ENCODE assay signal across 8 mouse cellular contexts in genomic region chr2:165367047-165367520, GRCm38 (mm10). TPM values are rescaled to one million over a fixed set of nuclear protein-coding genes. Genes with fewer than 3 reads are reported as not detected.
DNase-seq lines count a peak whose midpoint lies in the region; ATAC-seq and TF ChIP-seq lines count a peak whose summit lies in the region.

No protein-coding gene starts in this region.

- TF ChIP-seq EP300 in lung, postnatal 0 days (IDR thresholded peaks at IDR 0.05): no peak

- peak overlapping the region; percentile 22 for H3K4me2 ChIP-seq in forebrain, embryonic 16.5 days (ENCODE audit: low read length)
- peak overlapping the region; percentile 14; the same call in 1 of the 2 replicates for H3K4me2 ChIP-seq in lung, postnatal 0 days (replicated peaks; ENCODE audit: low read depth, low read length)

- no peak overlapping the region for H3K27ac ChIP-seq in forebrain, embryonic 16.5 days (ENCODE audit: low read length)
- H3K27ac ChIP-seq in lung, postnatal 0 days (ENCODE audit: low read length): no peak overlapping the region
- H3K27ac ChIP-seq in small intestine, adult 2 months (ENCODE audit: insufficient read depth, low read depth, low read length): no peak overlapping the region

- H3K27me3 ChIP-seq in forebrain, embryonic 16.5 days (replicated peaks; ENCODE audit: control insufficient read depth, insufficient read depth, low read length): no peaks in the 10 kb centered on the region
- 0 out of 2 replicates have a peak, but pooled peaks cover 3% of the 10 kb centered on the region for H3K27me3 ChIP-seq in lung, postnatal 0 days (replicated peaks; ENCODE audit: insufficient read depth, low read length)
- H3K27me3 ChIP-seq in small intestine, adult 2 months (ENCODE audit: control insufficient read depth, insufficient read depth, low read length): peaks cover 11% of the 10 kb centered on the region

- TF ChIP-seq POLR2A in small intestine, adult 2 months (IDR thresholded peaks at IDR 0.05; ENCODE audit: low read depth, low read length): no peak

- no peak overlapping the region for H3K4me3 ChIP-seq in forebrain, embryonic 16.5 days (replicated peaks; ENCODE audit: low read length)
- H3K4me3 ChIP-seq in lung, postnatal 0 days (ENCODE audit: low read depth, low read length): no peak overlapping the region
- peak overlapping the region; percentile 37; the same call in 1 of the 2 replicates for H3K4me3 ChIP-seq in small intestine, adult 2 months (ENCODE audit: low read depth, low read length)

- no peaks in the 10 kb centered on the region for H3K9me3 ChIP-seq in forebrain, embryonic 16.5 days (ENCODE audit: control insufficient read depth, low read length)
- H3K9me3 ChIP-seq in lung, postnatal 0 days (ENCODE audit: low read length): no peaks in the 10 kb centered on the region

- no peak for TF ChIP-seq CTCF in lung, postnatal 0 days (IDR thresholded peaks at IDR 0.05)
- no peak for TF ChIP-seq CTCF in small intestine, adult 2 months (IDR thresholded peaks at IDR 0.05; ENCODE audit: extremely low read depth, insufficient read length, insufficient replicate concordance, low read depth, low read length)

- WGBS in forebrain, embryonic 16.5 days: 4% methylated on average over 5 of the region's 8 CpGs
- WGBS in lung, postnatal 0 days: 7% methylated on average over 5 of the region's 8 CpGs
- under 1% methylated on average over 6 of the region's 8 CpGs for WGBS in small intestine, adult 2 months

- ATAC-seq in forebrain, embryonic 16.5 days: no peak
- ATAC-seq in lung, postnatal 0 days: peak; percentile 84

- H3K4me1 ChIP-seq in forebrain, embryonic 16.5 days (replicated peaks; ENCODE audit: control insufficient read depth, insufficient read depth, low read length): peaks cover 18% of the 10 kb centered on the region
- H3K4me1 ChIP-seq in lung, postnatal 0 days (ENCODE audit: insufficient read depth, low read depth, low read length): peaks cover 8% of the 10 kb centered on the region; the same call in 1 of the 2 replicates
- peaks cover 2% of the 10 kb centered on the region for H3K4me1 ChIP-seq in small intestine, adult 2 months (ENCODE audit: control insufficient read depth, insufficient read depth, insufficient read length, low read length)

- no peak overlapping the region for H3K9ac ChIP-seq in forebrain, embryonic 16.5 days (replicated peaks; ENCODE audit: low read depth, low read length)
- no peak overlapping the region for H3K9ac ChIP-seq in lung, postnatal 0 days (replicated peaks; ENCODE audit: low read depth)

- H3K36me3 ChIP-seq in forebrain, embryonic 16.5 days (ENCODE audit: control insufficient read depth, insufficient read depth): no peaks in the 10 kb centered on the region
- no peaks in the 10 kb centered on the region for H3K36me3 ChIP-seq in lung, postnatal 0 days (ENCODE audit: insufficient read depth, low read length)
- no peaks in the 10 kb centered on the region for H3K36me3 ChIP-seq in small intestine, adult 2 months (ENCODE audit: control insufficient read depth, insufficient read depth, low read length)

- DNase-seq in thymus, postnatal 14 days: peak; percentile 11
- no peak for DNase-seq in thymus, postnatal 0 days (ENCODE audit: low spot score)
- peak; percentile 79 for DNase-seq in kidney, adult 9 months
- DNase-seq in lung, postnatal 0 days (ENCODE audit: low spot score): peak; percentile 91
- DNase-seq in cerebellum, postnatal 4 days (ENCODE audit: low spot score in 2 of 2): no peak
- no peak for DNase-seq in gastrocnemius, postnatal 4 days (ENCODE audit: low spot score in 2 of 2)

RNA-seq across cellular contexts. Expression of gene Zfp663, which starts 1.4 kb away (rescaled TPM):
- 0.14 TPM in 1 of 2 replicates, not detected in the other for polyA plus RNA-seq in thymus, postnatal 0 days (2015; fragmentation: Nextera tagmentation; extraction: Ambion mirVana)
- polyA plus RNA-seq in forebrain, embryonic 16.5 days (2015; fragmentation: Nextera tagmentation; extraction: Ambion mirVana): 6.3 and 6.6 TPM in 2 replicates
- 1.2 and 2.0 TPM in 2 replicates for polyA plus RNA-seq in lung, postnatal 0 days (2015; fragmentation: Nextera tagmentation; extraction: Ambion mirVana)
- polyA plus RNA-seq in small intestine, adult 2 months (2012; rRNA removed): not detected in 2 replicates
- total RNA-seq in gastrocnemius, postnatal 4 days (2021): under 1 TPM in 1 of 2 experiments, not detected in 1; 0.29 TPM

RNA-seq across cellular contexts. Expression of gene Zfp334, which starts 21.0 kb away (rescaled TPM):
- polyA plus RNA-seq in thymus, postnatal 0 days (2015; fragmentation: Nextera tagmentation; extraction: Ambion mirVana): 0.54 and 0.60 TPM in 2 replicates
- 12.3 and 13.4 TPM in 2 replicates for polyA plus RNA-seq in forebrain, embryonic 16.5 days (2015; fragmentation: Nextera tagmentation; extraction: Ambion mirVana)
- 2.5 and 2.6 TPM in 2 replicates for polyA plus RNA-seq in lung, postnatal 0 days (2015; fragmentation: Nextera tagmentation; extraction: Ambion mirVana)
- 0.34 and 0.35 TPM in 2 replicates for polyA plus RNA-seq in small intestine, adult 2 months (2012; rRNA removed)
- 1 to 10 TPM; 5.3 to 6.0 TPM for total RNA-seq in gastrocnemius, postnatal 4 days (2021)

RNA-seq across cellular contexts. Expression of gene Ocstamp, which starts 33.1 kb away (rescaled TPM):
- 0.03 TPM in 1 of 2 replicates, not detected in the other for polyA plus RNA-seq in thymus, postnatal 0 days (2015; fragmentation: Nextera tagmentation; extraction: Ambion mirVana)
- polyA plus RNA-seq in forebrain, embryonic 16.5 days (2015; fragmentation: Nextera tagmentation; extraction: Ambion mirVana): not detected in 2 replicates
- polyA plus RNA-seq in lung, postnatal 0 days (2015; fragmentation: Nextera tagmentation; extraction: Ambion mirVana): 0.15 and 0.20 TPM in 2 replicates
- 1.6 and 2.2 TPM in 2 replicates for polyA plus RNA-seq in small intestine, adult 2 months (2012; rRNA removed)
- under 1 TPM in 1 of 2 experiments, not detected in 1; 0.10 TPM for total RNA-seq in gastrocnemius, postnatal 4 days (2021)

RNA-seq across cellular contexts. Expression of gene Elmo2, which starts 40.8 kb away (rescaled TPM):
- 39.8 and 42.8 TPM in 2 replicates for polyA plus RNA-seq in thymus, postnatal 0 days (2015; fragmentation: Nextera tagmentation; extraction: Ambion mirVana)
- polyA plus RNA-seq in forebrain, embryonic 16.5 days (2015; fragmentation: Nextera tagmentation; extraction: Ambion mirVana): 107 and 115 TPM in 2 replicates
- polyA plus RNA-seq in lung, postnatal 0 days (2015; fragmentation: Nextera tagmentation; extraction: Ambion mirVana): 61.1 and 66.4 TPM in 2 replicates
- polyA plus RNA-seq in small intestine, adult 2 months (2012; rRNA removed): 34.3 and 66.1 TPM in 2 replicates
- total RNA-seq in gastrocnemius, postnatal 4 days (2021): 10 to 100 TPM; 27.1 to 36.9 TPM

Comparison
In these comparisons a context has a peak if more than half of its experiments do, and no peak if none do; other contexts are left out.
1. DNase-seq: peak in thymus, postnatal 14 days (single experiment), kidney, adult 9 months (single experiment) and lung, postnatal 0 days (single experiment); none in thymus, postnatal 0 days (single experiment), cerebellum, postnatal 4 days (0 of 2) and gastrocnemius, postnatal 4 days (0 of 2).